Mouse (Mus musculus) kidney, embryonic 15.5 days (tissue): Measurements from ENCODE around the gene Phip. TPM values are rescaled to one million over a fixed set of nuclear protein-coding genes. Genes with fewer than 3 reads are reported as not detected.

Source experiments
- ATAC-seq: fragments of 200-750 bp; cut with Nextera tagmentation; replicated peaks from 2 replicates; pipeline ENCODE4 v1.8.0; 2017; ENCODE audit warnings: moderate TSS enrichment; ENCODE audit not compliant: low FRiP score
- H3K27ac ChIP-seq: fragments of 300-500 bp; sonication (generic); 2 replicates; pipeline ENCODE4 v1.5.1; 2015; ENCODE audit warnings: mild to moderate bottlenecking, inconsistent platforms
- H3K27me3 ChIP-seq: fragments of 300-500 bp; sonication (generic); 2 replicates; pipeline ENCODE4 v1.6.1; 2015; ENCODE audit warnings: inconsistent platforms
- H3K36me3 ChIP-seq: fragments of 300-500 bp; sonication (generic); 2 replicates; pipeline ENCODE4 v1.6.1; 2015; ENCODE audit warnings: inconsistent platforms
- H3K4me1 ChIP-seq: fragments of 300-500 bp; sonication (generic); 2 replicates; pipeline ENCODE4 v1.6.1; 2015; ENCODE audit warnings: inconsistent platforms
- H3K4me2 ChIP-seq: fragments of 300-500 bp; sonication (generic); 2 replicates; pipeline ENCODE4 v1.6.1; 2015; ENCODE audit warnings: moderate library complexity, mild to moderate bottlenecking, inconsistent platforms
- H3K4me3 ChIP-seq: fragments of 300-500 bp; sonication (generic); replicated peaks from 2 replicates; pipeline ENCODE4 v1.5.1; 2015; ENCODE audit warnings: mild to moderate bottlenecking, inconsistent platforms
- H3K9ac ChIP-seq: fragments of 300-500 bp; sonication (generic); 2 replicates; pipeline ENCODE4 v1.6.1; 2015; ENCODE audit warnings: mild to moderate bottlenecking, inconsistent platforms
- H3K9me3 ChIP-seq: fragments of 300-500 bp; sonication (generic); replicated peaks from 2 replicates; pipeline ENCODE4 v1.6.1; 2016; ENCODE audit warnings: inconsistent platforms
- WGBS: fragments of 180-500 bp; shearing (Covaris S2); methylation state at CpG from one replicate; pipeline ENCODE4 v1.1.7; 2015; ENCODE audit warnings: mixed read lengths; 5-methylcytosine and 5-hydroxymethylcytosine counted together
- polyA plus RNA-seq: library from polyadenylated mRNA; unstranded; fragments of >200 nt; fragmentation: Nextera tagmentation; extraction: Ambion mirVana; gene quantifications from 2 replicates; pipeline ENCODE4 v1.2.1, GENCODE M21; 2015

Gene Phip
- polyA plus RNA-seq, 1 experiment from 2014 or later: 93.8 TPM

DNA sequence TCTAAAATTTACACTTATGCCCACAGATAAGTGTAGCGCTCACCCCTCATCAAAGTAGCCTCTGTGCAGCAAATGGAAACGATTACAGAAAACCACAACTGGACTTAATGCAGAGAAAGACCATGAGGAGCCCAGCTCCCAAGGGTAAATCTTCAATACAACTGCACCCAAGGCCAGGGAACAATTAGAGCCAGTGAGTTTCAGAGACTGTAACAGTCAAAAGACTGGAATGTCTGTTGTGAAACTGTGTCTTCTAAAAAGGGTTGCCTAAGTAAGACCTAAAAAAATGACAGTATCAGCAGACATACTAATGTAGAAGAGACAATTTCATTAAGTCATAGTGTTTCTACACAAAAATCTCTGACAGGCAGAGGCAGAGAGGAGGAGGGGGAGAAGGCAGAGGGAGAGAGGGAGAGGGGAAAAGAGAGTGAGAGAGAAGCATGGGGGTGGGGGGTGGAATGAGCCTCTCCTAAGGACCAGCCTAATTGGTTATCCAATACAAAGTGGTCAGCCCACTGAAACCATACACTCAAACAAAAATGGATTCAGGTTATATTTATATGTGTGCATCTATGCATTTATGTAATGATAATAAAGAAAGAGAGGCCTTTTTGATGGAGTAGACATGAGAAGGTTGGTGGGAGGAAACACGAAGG is 113.4 kb downstream of the Phip start:
- Histone ChIP-seq H3K27ac (no peak overlapping the region), H3K4me3 (no peak overlapping the region), H3K4me1 (no peaks in the 10 kb centered on the region), H3K4me2 (no peak overlapping the region), H3K27me3 (no peaks in the 10 kb centered on the region), H3K36me3 (no peaks in the 10 kb centered on the region; the same call in 1 of the 2 replicates), H3K9ac (no peak overlapping the region), H3K9me3 (no peaks in the 10 kb centered on the region)
- ATAC-seq: no peak
- WGBS: 91% methylated on average over 3 of the region's 3 CpGs

GRCm38 (mm10) chr9:82861316-82861715 is 114.0 kb downstream of the Phip start:
- H3K9ac ChIP-seq: no peak overlapping the region
- no peaks in the 10 kb centered on the region for H3K9me3 ChIP-seq
- no peaks in the 10 kb centered on the region for H3K4me1 ChIP-seq
- no peak overlapping the region for H3K4me2 ChIP-seq
- no peaks in the 10 kb centered on the region for H3K27me3 ChIP-seq
- no peak overlapping the region for H3K27ac ChIP-seq
- no peak; the same call in 1 of the 2 replicates for ATAC-seq
- 82% methylated on average over 4 of the region's 4 CpGs for WGBS
- H3K36me3 ChIP-seq: no peaks in the 10 kb centered on the region; the same call in 1 of the 2 replicates
- H3K4me3 ChIP-seq: no peak overlapping the region

GRCm38 (mm10) chr9:82860805-82861204 is 114.5 kb downstream of the Phip start:
- Histone ChIP-seq H3K27ac (no peak overlapping the region), H3K4me3 (no peak overlapping the region), H3K36me3 (no peaks in the 10 kb centered on the region; the same call in 1 of the 2 replicates), H3K27me3 (no peaks in the 10 kb centered on the region), H3K4me2 (no peak overlapping the region), H3K4me1 (no peaks in the 10 kb centered on the region), H3K9ac (no peak overlapping the region), H3K9me3 (no peaks in the 10 kb centered on the region)
- ATAC-seq: no peak
- WGBS: 84% methylated on average over 2 of the region's 2 CpGs

- Histone ChIP-seq H3K4me3 (no peak overlapping the region), H3K9ac (no peak overlapping the region), H3K36me3 (no peaks in the 10 kb centered on the region), H3K9me3 (no peaks in the 10 kb centered on the region), H3K27me3 (no peaks in the 10 kb centered on the region), H3K4me2 (no peak overlapping the region), H3K4me1 (no peaks in the 10 kb centered on the region), H3K27ac (no peak overlapping the region)
- 75% methylated on average over 4 of the region's 4 CpGs for WGBS
- no peak for ATAC-seq
Observed at GRCm38 (mm10) chr9:82856241-82856640, 119.1 kb downstream of the Phip start.

DNA sequence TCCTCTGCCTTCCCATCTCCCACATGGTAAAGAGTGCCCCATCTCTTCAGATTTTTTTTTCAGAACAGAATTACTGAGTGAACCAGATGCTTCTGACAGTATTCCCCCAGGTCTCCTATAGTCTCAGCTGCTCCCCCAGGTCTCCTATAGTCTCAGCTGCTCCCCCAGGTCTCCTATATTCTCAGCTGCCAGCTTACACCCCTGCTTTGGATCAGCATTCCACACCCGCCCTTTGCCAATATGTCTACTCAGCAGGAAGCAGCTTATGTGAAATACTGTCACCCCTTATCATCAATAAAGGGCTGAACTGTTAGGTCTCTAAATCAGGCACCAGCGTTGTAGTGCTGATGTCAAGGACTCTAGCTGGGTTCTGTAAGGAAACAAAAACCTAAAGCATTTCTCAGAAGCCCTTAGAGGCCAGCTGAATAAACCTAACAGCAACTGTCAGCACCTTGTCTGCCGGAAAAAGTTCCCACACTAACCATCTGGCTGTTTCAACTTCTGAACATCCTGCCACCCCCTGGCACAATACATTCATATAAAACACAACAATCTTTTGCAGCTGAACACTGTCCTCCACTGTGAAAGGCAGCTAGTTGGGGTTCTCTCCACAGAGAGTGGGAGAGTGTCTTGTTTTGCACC is 120.2 kb downstream of the Phip start:
- Histone ChIP-seq H3K36me3 (no peaks in the 10 kb centered on the region), H3K4me3 (no peak overlapping the region), H3K9ac (no peak overlapping the region), H3K4me2 (no peak overlapping the region), H3K4me1 (no peaks in the 10 kb centered on the region), H3K27ac (no peak overlapping the region), H3K27me3 (no peaks in the 10 kb centered on the region), H3K9me3 (no peaks in the 10 kb centered on the region)
- no peak for ATAC-seq
- 38% methylated on average over 3 of the region's 3 CpGs for WGBS

- Histone ChIP-seq H3K27me3 (no peaks in the 10 kb centered on the region), H3K36me3 (no peaks in the 10 kb centered on the region), H3K27ac (no peak overlapping the region), H3K4me2 (no peak overlapping the region), H3K4me3 (no peak overlapping the region), H3K9me3 (no peaks in the 10 kb centered on the region), H3K9ac (no peak overlapping the region), H3K4me1 (no peaks in the 10 kb centered on the region)
- WGBS: 59% methylated on average over 2 of the region's 2 CpGs
- no peak for ATAC-seq
Observed at GRCm38 (mm10) chr9:82854040-82854439, 121.3 kb downstream of the Phip start.

- H3K4me3 ChIP-seq: no peak overlapping the region
- ATAC-seq: no peak
- peaks cover 15% of the 10 kb centered on the region for H3K36me3 ChIP-seq
- H3K4me2 ChIP-seq: no peak overlapping the region
- no peaks in the 10 kb centered on the region for H3K4me1 ChIP-seq
- no peak overlapping the region for H3K9ac ChIP-seq
- WGBS: 95% methylated on average over 4 of the region's 4 CpGs
- H3K9me3 ChIP-seq: no peaks in the 10 kb centered on the region
- H3K27me3 ChIP-seq: no peaks in the 10 kb centered on the region
- H3K27ac ChIP-seq: no peak overlapping the region
Observed at GRCm38 (mm10) chr9:82842671-82843070, 132.6 kb downstream of the Phip start.

DNA sequence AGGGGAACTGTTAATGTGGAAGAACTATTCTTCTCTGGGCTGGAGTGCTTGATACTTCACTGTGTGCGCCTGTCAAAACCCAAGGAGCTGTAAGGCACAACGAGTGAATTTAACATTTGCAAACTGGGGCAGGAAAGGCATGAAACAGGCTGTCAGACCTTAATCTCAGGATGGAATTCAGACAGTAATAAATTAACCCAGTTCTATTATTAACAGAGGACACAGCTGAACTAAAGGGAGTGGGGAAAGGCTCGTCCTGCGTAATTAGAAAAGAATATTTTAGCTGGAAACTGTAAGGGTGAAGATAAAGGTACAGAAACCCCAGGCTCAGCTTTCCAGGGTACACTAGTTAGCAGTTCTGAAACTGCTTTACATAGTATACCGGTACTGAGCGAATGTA is 139.4 kb downstream of the Phip start:
- no peak overlapping the region for H3K4me2 ChIP-seq
- ATAC-seq: 0 out of 2 replicates have a peak, but pooled peaks have one; percentile 9
- H3K36me3 ChIP-seq: peaks cover 15% of the 10 kb centered on the region
- no peak overlapping the region for H3K9ac ChIP-seq
- H3K27me3 ChIP-seq: no peaks in the 10 kb centered on the region
- H3K27ac ChIP-seq: peak overlapping the region; percentile 41; the same call in 1 of the 2 replicates
- peaks cover 8% of the 10 kb centered on the region for H3K4me1 ChIP-seq
- no peaks in the 10 kb centered on the region for H3K9me3 ChIP-seq
- no peak overlapping the region for H3K4me3 ChIP-seq
- WGBS: 50% methylated on average over 6 of the region's 6 CpGs

GRCm38 (mm10) chr9:82831891-82832290 is 143.4 kb downstream of the Phip start:
- Histone ChIP-seq H3K27me3 (no peaks in the 10 kb centered on the region), H3K27ac (no peak overlapping the region), H3K9ac (no peak overlapping the region), H3K36me3 (no peaks in the 10 kb centered on the region), H3K4me3 (no peak overlapping the region), H3K4me1 (peaks cover 20% of the 10 kb centered on the region), H3K4me2 (no peak overlapping the region), H3K9me3 (no peaks in the 10 kb centered on the region)
- no peak for ATAC-seq
- 70% methylated on average over 4 of the region's 4 CpGs for WGBS

DNA sequence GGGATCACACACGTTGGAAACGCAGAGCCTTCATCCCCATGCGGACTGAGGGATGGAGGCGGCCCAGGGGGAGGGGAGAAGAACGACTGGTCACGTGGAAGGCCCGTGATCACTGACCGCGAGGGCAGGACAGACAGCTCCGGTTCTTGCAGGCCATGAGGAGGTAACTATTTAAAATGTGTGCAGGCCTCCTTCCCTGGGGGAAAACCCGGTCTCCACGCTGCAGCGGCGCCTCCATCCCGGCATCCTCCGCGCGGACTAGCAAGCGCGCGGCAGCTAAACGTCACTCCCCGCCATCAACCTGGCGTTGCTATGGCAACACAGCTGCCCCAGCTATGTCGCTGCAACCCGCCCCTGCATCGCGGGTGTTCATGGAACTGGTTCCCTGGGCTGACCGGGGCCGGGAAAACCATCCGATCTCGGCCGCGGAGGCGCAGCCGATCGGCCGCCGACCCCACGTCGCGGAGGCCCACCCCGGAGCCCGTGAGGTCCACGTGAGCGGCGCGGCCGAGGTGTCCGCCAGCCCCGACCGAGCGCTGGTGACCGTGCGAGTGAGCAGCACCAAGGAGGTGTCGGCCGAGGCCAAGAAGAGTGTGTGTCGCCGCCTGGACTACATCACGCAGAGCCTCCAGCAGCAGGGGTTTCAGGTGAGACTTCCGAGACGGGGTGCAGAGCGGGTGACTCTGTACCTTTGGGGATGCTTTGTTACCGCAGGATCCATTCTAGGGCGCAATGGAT is 145.5 kb downstream of the Phip start:
- Histone ChIP-seq H3K36me3 (no peaks in the 10 kb centered on the region), H3K4me2 (peak overlapping the region; percentile 81), H3K4me3 (peak overlapping the region; percentile 87), H3K27me3 (no peaks in the 10 kb centered on the region), H3K4me1 (peaks cover 13% of the 10 kb centered on the region), H3K27ac (peak overlapping the region; percentile 91), H3K9me3 (no peaks in the 10 kb centered on the region), H3K9ac (peak overlapping the region; percentile 77)
- peak; percentile 96 for ATAC-seq
- WGBS: under 1% methylated on average over 65 of the region's 65 CpGs

- Histone ChIP-seq H3K9ac (peak within 1 kb of the TSS; percentile 77), H3K27ac (peak within 1 kb of the TSS; percentile 91), H3K27me3 (no peaks in the 10 kb centered on the region), H3K4me3 (peak within 1 kb of the TSS; percentile 87), H3K4me2 (peak within 1 kb of the TSS; percentile 81), H3K36me3 (no peaks in the 10 kb centered on the region), H3K4me1 (peaks cover 13% of the 10 kb centered on the region), H3K9me3 (no peaks in the 10 kb centered on the region)
- peak; percentile 19 for ATAC-seq
- 17% methylated on average over 20 of the region's 20 CpGs for WGBS
Observed at GRCm38 (mm10) chr9:82829007-82829689, 146.2 kb downstream of the Phip start, which contains the start of gene Irak1bp1. Gene Irak1bp1 (plus strand): TSS chr9:82829540.

- Histone ChIP-seq H3K4me1 (peaks cover 13% of the 10 kb centered on the region), H3K36me3 (no peaks in the 10 kb centered on the region), H3K4me3 (no peak overlapping the region), H3K27me3 (no peaks in the 10 kb centered on the region), H3K9me3 (no peaks in the 10 kb centered on the region), H3K27ac (no peak overlapping the region), H3K4me2 (no peak overlapping the region), H3K9ac (no peak overlapping the region)
- ATAC-seq: no peak
- WGBS: 92% methylated on average over 6 of the region's 6 CpGs
Observed at GRCm38 (mm10) chr9:82826426-82826825, 148.9 kb downstream of the Phip start.
